Mouse (Mus musculus) small intestine, adult 2 months (tissue): Measurements from ENCODE around the gene Adamts15.

Source experiments
- CTCF ChIP-seq: fragments of 200-500 bp; IDR thresholded peaks from 2 replicates; pipeline ENCODE4 v1.5.1; 2012; ENCODE audit warnings: low read depth, mild to moderate bottlenecking, control low read depth, inconsistent platforms, low read length, moderate library complexity, mixed read lengths; ENCODE audit not compliant: insufficient replicate concordance, insufficient read length; ENCODE audit errors: extremely low read depth
- POLR2A ChIP-seq: fragments of 200-500 bp; IDR thresholded peaks from 2 replicates; pipeline ENCODE4 v1.6.1; 2012; ENCODE audit warnings: low read depth, mild to moderate bottlenecking, control low read depth, inconsistent platforms, low read length, moderate library complexity

DNA sequence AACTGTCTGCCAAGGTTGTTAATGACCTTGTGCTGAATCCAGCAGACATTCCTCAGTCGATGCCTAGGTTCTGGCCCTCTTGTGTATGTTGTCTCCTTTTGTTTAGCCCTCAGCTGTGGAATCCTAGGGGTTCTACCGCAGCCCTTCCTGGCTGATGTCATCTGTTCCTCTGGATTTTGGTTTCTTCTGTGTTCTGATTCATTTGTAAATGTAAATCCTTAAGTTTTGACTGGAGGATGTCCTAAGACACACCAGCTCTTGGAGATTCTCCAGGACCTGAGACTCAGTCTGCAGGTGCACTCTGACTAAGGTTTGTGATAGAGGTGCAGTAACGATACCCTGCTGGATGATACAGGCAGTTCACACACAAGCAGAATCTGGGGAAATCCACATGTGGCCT lies 47.7 kb upstream of the Adamts15 start:
- TF ChIP-seq CTCF = no peak
- no peak for TF ChIP-seq POLR2A
